Mouse (Mus musculus) E14TG2a.4 (cell line): ENCODE data around the gene Gm20388.

ENCODE experiments used
- CTCF ChIP-seq: conservative IDR thresholded peaks from 2 replicates; pipeline ENCODE4 v1.5.1; 2014; ENCODE audit warnings: low read length
- NANOG ChIP-seq: IDR thresholded peaks from 2 replicates; pipeline ENCODE4 v1.6.1; 2014; ENCODE audit warnings: borderline replicate concordance, low read length, mixed read lengths
- POU5F1 ChIP-seq: IDR thresholded peaks from 2 replicates; pipeline ENCODE4 v1.6.1; 2014; ENCODE audit warnings: low read length, borderline replicate concordance

GRCm38 (mm10) chr8:123859648-123860259 lies 3949.1 kb downstream of the Gm20388 start, which contains the start of gene Ccsap:
- no peak for TF ChIP-seq CTCF
- no peak for TF ChIP-seq NANOG
- no peak for TF ChIP-seq POU5F1
